Mouse (Mus musculus) heart, embryonic 11.5 days (tissue): Measurements from ENCODE around the gene Tnp1. TPM values are rescaled to one million over a fixed set of nuclear protein-coding genes. Genes with fewer than 3 reads are reported as not detected.
A peak's percentile ranks its signal among the peaks of the same experiment; 100 is the strongest.

Source experiments
- ATAC-seq: fragments of 200-750 bp; cut with Nextera tagmentation; replicated peaks from 2 replicates; pipeline ENCODE4 v1.8.0; 2017; ENCODE audit warnings: moderate library complexity; ENCODE audit not compliant: insufficient number of reproducible peaks, low FRiP score, low TSS enrichment
- H3K27ac ChIP-seq: fragments of 300-500 bp; sonication (generic); 2 replicates; pipeline ENCODE4 v1.5.1; 2014; ENCODE audit warnings: mild to moderate bottlenecking, low read depth, low read length
- H3K27me3 ChIP-seq: fragments of 300-500 bp; sonication (generic); 2 replicates; pipeline ENCODE4 v1.6.1; 2014; ENCODE audit warnings: mild to moderate bottlenecking, low read length, mixed read lengths; ENCODE audit not compliant: control insufficient read depth, insufficient read depth
- H3K36me3 ChIP-seq: fragments of 300-500 bp; sonication (generic); 2 replicates; pipeline ENCODE4 v1.6.1; 2014; ENCODE audit warnings: mild to moderate bottlenecking, low read length, moderate library complexity, mixed read lengths; ENCODE audit not compliant: control insufficient read depth, insufficient read depth
- H3K4me1 ChIP-seq: fragments of 300-500 bp; sonication (generic); 2 replicates; pipeline ENCODE4 v1.6.1; 2014; ENCODE audit warnings: low read length; ENCODE audit not compliant: control insufficient read depth, insufficient read depth
- H3K4me2 ChIP-seq: fragments of 300-500 bp; sonication (generic); 2 replicates; pipeline ENCODE4 v1.6.1; 2014; ENCODE audit warnings: mild to moderate bottlenecking, moderate library complexity
- H3K4me3 ChIP-seq: fragments of 300-500 bp; sonication (generic); 2 replicates; pipeline ENCODE4 v1.5.1; 2014; ENCODE audit warnings: low read depth, low read length
- H3K9ac ChIP-seq: fragments of 300-500 bp; sonication (generic); 2 replicates; pipeline ENCODE4 v1.6.1; 2014; ENCODE audit warnings: mild to moderate bottlenecking, low read depth, low read length, moderate library complexity
- H3K9me3 ChIP-seq: fragments of 300-500 bp; sonication (generic); replicated peaks from 2 replicates; pipeline ENCODE4 v1.6.1; 2016; ENCODE audit warnings: low read length; ENCODE audit not compliant: control insufficient read depth
- WGBS: fragments of 180-500 bp; shearing (Covaris S2); extraction: QIAGEN DNeasy Blood & Tissue Kit; methylation state at CpG from one replicate; pipeline ENCODE4 v1.1.7; 2014; ENCODE audit not compliant: insufficient replicate concordance; 5-methylcytosine and 5-hydroxymethylcytosine counted together
- polyA plus RNA-seq: library from polyadenylated mRNA; unstranded; fragments of >200 nt; fragmentation: Nextera tagmentation; extraction: Ambion mirVana; gene quantifications from 2 replicates; pipeline ENCODE4 v1.2.1, GENCODE M21; 2014

The Tnp1 gene
- polyA plus RNA-seq, 1 experiment from 2014 or later: not detected

DNA sequence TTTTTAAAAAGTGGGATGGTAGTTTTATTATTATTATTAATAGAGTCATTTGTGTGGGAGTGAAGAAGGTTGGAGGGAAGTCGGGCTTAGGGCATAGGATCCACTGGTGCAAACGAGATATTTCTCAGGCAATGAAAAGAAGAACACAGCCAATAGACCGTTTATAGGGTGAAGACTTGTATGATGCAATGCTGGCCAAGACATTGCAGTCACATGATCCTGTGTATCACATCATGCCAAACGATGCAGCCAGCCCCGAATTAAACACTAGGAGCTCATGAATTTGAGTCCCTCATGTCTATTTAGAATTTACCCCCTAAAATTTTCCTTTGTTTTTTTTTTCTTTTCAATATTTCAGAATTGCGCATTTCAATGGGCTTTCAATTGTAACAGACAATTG lies 13.0 kb upstream of the Tnp1 start:
- Histone ChIP-seq H3K27ac (no peak overlapping the region), H3K36me3 (no peaks in the 10 kb centered on the region), H3K4me3 (no peak overlapping the region), H3K4me2 (no peak overlapping the region), H3K4me1 (peaks cover 7% of the 10 kb centered on the region; the same call in 1 of the 2 replicates), H3K9me3 (no peaks in the 10 kb centered on the region), H3K27me3 (no peaks in the 10 kb centered on the region), H3K9ac (no peak overlapping the region)
- no peak for ATAC-seq
- WGBS: 86% methylated on average over 6 of the region's 6 CpGs

DNA sequence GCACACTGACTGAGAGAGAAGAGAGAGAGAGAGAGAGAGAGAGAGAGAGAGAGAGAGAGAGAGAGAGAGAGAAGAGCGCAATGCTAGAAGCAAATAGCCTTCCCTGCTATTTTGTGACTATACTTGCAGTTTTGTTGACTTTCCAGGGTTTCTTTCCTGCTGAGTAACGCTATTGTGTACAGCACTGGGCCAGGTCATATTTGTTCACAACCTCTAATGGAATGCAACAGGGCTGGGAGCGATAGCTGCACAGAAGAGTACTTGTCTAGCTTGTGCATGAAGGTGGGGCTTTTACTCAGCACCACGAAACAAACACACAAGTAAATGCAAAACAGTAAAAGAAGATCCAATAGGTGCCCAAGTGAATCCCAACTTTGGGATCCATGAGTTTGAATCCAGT lies 11.7 kb upstream of the Tnp1 start:
- no peaks in the 10 kb centered on the region for H3K27me3 ChIP-seq
- ATAC-seq: no peak
- no peak overlapping the region for H3K9ac ChIP-seq
- H3K9me3 ChIP-seq: no peaks in the 10 kb centered on the region
- H3K27ac ChIP-seq: no peak overlapping the region
- no peak overlapping the region for H3K4me2 ChIP-seq
- peaks cover 7% of the 10 kb centered on the region; the same call in 1 of the 2 replicates for H3K4me1 ChIP-seq
- H3K4me3 ChIP-seq: no peak overlapping the region
- H3K36me3 ChIP-seq: no peaks in the 10 kb centered on the region
- 82% methylated on average over 4 of the region's 4 CpGs for WGBS

DNA sequence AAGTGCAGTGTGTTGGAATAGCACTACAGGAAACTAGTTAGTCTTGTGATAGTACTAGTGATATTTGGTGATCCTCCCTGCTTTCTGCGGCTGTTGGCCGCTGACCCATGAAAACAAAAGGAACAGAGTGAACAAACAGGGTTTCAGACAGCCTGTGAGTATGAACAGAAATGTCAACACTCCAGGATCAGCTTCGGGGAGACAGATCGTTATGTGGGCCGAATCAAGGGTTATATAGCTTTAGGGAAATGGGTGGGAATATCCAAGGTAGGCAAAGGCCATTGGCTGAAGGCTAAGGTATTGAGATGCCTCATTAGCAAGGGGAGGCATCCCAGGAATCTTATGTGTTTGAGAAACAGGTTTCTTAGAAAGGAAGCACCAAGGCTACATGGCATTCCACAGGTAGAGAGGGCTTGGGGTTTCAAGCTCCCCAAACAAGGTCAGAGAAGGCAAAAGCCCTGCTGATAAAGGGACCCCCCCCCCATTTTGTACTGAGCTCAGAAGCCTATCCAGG lies 11.1 kb upstream of the Tnp1 start:
- no peaks in the 10 kb centered on the region for H3K9me3 ChIP-seq
- no peak overlapping the region for H3K4me3 ChIP-seq
- no peaks in the 10 kb centered on the region for H3K36me3 ChIP-seq
- no peak overlapping the region for H3K27ac ChIP-seq
- no peak overlapping the region for H3K4me2 ChIP-seq
- no peaks in the 10 kb centered on the region for H3K27me3 ChIP-seq
- 60% methylated on average over 5 of the region's 5 CpGs for WGBS
- ATAC-seq: no peak
- H3K4me1 ChIP-seq: peaks cover 7% of the 10 kb centered on the region; the same call in 1 of the 2 replicates
- H3K9ac ChIP-seq: no peak overlapping the region

DNA sequence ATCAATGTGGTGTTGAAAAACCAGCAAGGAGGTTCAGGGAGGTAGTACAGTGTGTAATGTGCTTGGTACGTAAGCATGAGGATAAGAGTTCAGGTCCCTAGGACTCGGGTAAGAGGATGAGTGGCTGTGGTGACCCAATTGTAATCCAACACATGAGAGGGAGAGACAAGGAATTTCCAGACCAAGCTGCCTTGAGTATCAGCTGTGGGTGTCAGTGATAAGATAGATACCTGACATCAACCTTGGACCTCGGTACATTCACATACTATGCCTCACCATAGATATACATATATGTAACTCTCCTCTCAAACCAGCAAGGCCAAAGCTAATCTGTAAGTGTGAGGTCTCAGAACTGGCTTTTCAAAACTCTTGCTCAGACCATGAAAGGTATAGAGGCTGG lies 10.4 kb upstream of the Tnp1 start:
- Histone ChIP-seq H3K27ac (no peak overlapping the region), H3K9me3 (no peaks in the 10 kb centered on the region), H3K4me1 (peaks cover 7% of the 10 kb centered on the region; the same call in 1 of the 2 replicates), H3K36me3 (no peaks in the 10 kb centered on the region), H3K9ac (no peak overlapping the region), H3K27me3 (no peaks in the 10 kb centered on the region), H3K4me2 (no peak overlapping the region), H3K4me3 (no peak overlapping the region)
- 62% methylated on average over 3 of the region's 3 CpGs for WGBS
- ATAC-seq: no peak

DNA sequence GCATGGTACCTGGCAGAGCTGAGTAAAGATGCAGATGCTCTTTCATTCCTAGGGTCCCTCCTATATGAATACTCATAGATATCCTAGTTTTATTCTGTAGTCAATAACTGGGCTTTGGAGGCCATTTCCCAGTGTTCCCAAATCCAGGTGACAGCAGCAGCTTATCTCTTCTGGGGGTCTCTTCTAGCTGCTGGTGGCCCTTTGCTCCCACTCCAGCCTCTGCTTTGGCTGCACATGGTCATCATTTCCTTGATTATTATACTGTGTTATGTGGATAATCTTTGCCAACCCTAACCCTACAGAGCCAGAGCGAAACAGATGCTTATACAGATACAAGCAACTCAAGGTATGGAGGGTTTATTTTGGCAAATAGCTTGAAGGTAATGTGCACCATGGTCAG lies 8.9 kb downstream of the Tnp1 start:
- no peaks in the 10 kb centered on the region for H3K27me3 ChIP-seq
- WGBS: 93% methylated on average over 1 of the region's 1 CpGs
- H3K4me2 ChIP-seq: no peak overlapping the region
- ATAC-seq: no peak
- H3K9ac ChIP-seq: no peak overlapping the region
- no peaks in the 10 kb centered on the region for H3K36me3 ChIP-seq
- H3K4me1 ChIP-seq: 0 out of 2 replicates have a peak, but pooled peaks cover 3% of the 10 kb centered on the region
- H3K4me3 ChIP-seq: no peak overlapping the region
- H3K9me3 ChIP-seq: no peaks in the 10 kb centered on the region
- H3K27ac ChIP-seq: no peak overlapping the region

DNA sequence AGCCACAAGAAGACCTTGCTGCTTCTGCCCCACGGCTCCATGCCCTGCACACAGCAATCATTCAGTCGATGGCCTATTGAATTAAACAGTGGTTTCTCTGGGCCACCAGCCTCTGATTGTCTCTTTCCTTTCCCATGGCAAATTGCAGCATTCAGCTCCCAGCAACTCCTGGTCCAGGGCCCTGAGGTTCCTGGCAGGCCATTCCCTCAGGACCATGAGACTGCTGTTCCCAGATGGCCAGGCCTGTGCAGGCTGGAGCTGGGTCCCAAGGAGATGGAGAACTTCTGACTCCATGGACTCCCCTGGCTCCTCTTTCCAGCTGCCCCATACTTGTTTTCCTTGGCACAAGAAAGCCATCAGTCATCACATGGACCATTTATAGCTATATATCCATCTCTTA lies 10.8 kb downstream of the Tnp1 start:
- WGBS: 88% methylated on average over 2 of the region's 2 CpGs
- no peaks in the 10 kb centered on the region for H3K27me3 ChIP-seq
- H3K36me3 ChIP-seq: no peaks in the 10 kb centered on the region
- H3K4me3 ChIP-seq: no peak overlapping the region
- no peak overlapping the region for H3K4me2 ChIP-seq
- H3K9me3 ChIP-seq: no peaks in the 10 kb centered on the region
- no peak overlapping the region for H3K9ac ChIP-seq
- 0 out of 2 replicates have a peak, but pooled peaks cover 3% of the 10 kb centered on the region for H3K4me1 ChIP-seq
- ATAC-seq: no peak
- no peak overlapping the region for H3K27ac ChIP-seq

DNA sequence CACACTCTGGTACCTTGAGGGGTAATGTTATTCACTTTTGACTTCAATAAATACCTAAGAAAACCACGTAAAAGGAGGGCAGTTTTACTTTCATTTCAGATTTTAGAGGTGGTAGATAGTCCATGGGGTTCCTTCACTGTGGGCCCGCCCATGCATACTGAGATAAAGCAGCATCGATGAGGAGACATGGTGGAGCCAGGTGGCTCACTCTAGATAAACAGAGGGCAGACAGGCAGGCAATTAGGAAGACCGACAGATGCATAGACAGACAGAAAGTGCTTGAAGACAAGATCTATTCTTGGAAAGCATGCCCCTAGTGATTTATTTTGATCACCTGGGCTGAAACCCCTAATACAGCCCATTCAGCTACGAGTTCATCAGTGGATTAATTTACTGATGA lies 13.1 kb downstream of the Tnp1 start:
- H3K27me3 ChIP-seq: no peaks in the 10 kb centered on the region
- WGBS: 28% methylated on average over 5 of the region's 5 CpGs
- H3K27ac ChIP-seq: no peak overlapping the region
- no peak overlapping the region for H3K9ac ChIP-seq
- H3K36me3 ChIP-seq: no peaks in the 10 kb centered on the region
- ATAC-seq: 0 out of 2 replicates have a peak, but pooled peaks have one; percentile 49
- 0 out of 2 replicates have a peak, but pooled peaks cover 3% of the 10 kb centered on the region for H3K4me1 ChIP-seq
- H3K4me3 ChIP-seq: no peak overlapping the region
- no peaks in the 10 kb centered on the region for H3K9me3 ChIP-seq
- H3K4me2 ChIP-seq: no peak overlapping the region

DNA sequence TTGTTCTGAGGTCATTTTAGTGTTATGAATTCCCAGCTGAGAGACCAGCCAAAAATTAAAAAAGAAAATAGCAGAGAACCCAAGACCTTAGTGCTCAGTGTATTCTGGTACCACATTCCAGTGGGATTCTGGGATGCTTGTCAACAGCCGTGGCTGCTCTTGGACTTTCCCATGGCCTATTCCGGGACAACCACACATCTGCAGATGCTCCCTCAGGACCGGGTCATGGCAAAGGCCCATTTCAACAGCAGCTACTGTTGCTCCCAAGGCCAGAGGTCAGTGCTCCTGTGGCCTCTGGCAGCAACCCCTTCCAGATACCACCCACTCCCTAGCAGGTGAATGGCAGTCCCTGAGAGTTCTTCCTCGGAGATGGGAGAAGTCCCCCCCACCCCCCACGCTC lies 13.7 kb downstream of the Tnp1 start:
- no peaks in the 10 kb centered on the region for H3K9me3 ChIP-seq
- ATAC-seq: no peak
- no peaks in the 10 kb centered on the region for H3K27me3 ChIP-seq
- no peak overlapping the region for H3K4me2 ChIP-seq
- H3K4me3 ChIP-seq: no peak overlapping the region
- H3K36me3 ChIP-seq: no peaks in the 10 kb centered on the region
- 0 out of 2 replicates have a peak, but pooled peaks cover 3% of the 10 kb centered on the region for H3K4me1 ChIP-seq
- no peak overlapping the region for H3K9ac ChIP-seq
- no peak overlapping the region for H3K27ac ChIP-seq
- WGBS: 64% methylated on average over 5 of the region's 5 CpGs

DNA sequence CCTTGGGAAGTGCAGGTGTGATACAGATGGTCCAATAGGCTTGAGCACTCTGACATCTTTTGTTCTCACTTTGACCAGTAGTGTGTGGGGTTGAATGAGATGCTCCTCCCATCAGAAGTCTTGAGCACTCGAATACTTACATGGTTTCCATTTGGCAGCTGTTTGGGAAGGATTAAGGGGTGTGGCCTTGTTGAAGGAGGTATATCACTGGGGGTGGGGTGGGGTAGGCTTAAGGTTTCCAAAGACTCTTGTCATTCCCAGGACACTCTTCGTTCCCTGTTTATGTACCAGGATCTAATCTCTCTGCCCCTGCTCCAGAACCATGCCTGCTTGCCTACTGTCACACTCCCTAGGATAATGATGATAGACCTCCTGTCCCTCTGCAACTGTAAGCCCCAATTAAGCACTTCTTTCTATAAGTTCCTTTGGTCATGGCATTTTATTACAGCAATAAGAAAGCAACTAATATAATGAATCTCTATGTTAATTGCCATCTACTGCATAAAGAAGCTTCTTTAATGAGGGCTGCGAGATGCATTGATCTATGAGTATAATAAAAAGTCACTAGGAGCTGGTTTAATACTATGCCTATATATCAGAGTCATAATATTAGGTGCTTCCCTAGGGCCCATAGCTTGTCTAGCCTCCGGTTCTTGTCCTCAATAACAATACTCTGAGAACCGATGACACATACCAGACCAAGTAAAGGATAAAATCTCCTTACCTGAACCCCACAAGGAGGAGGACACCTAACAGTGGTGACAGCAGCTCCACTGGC lies 20.8 kb downstream of the Tnp1 start:
- no peak overlapping the region for H3K4me2 ChIP-seq
- no peak overlapping the region for H3K27ac ChIP-seq
- H3K27me3 ChIP-seq: no peaks in the 10 kb centered on the region
- H3K36me3 ChIP-seq: no peaks in the 10 kb centered on the region
- H3K9ac ChIP-seq: no peak overlapping the region
- 86% methylated on average over 5 of the region's 5 CpGs for WGBS
- H3K4me1 ChIP-seq: no peaks in the 10 kb centered on the region
- H3K9me3 ChIP-seq: no peaks in the 10 kb centered on the region
- H3K4me3 ChIP-seq: no peak overlapping the region
- ATAC-seq: no peak
